Mouse (Mus musculus) limb, embryonic 14.5 days (tissue): Measurements from ENCODE around the gene Coa3. TPM values are rescaled to one million over a fixed set of nuclear protein-coding genes. Genes with fewer than 3 reads are reported as not detected.

Experiments used
- ATAC-seq: fragments of 200-750 bp; cut with Nextera tagmentation; 2 replicates; pipeline ENCODE4 v1.8.0; 2017; ENCODE audit warnings: low read depth, moderate number of reproducible peaks, moderate TSS enrichment; ENCODE audit not compliant: low FRiP score
- DNase-seq: peaks from one replicate; pipeline ENCODE4 v3.0.0-alpha.2; 2015; ENCODE audit warnings: low spot score
- H3K27ac ChIP-seq: fragments of 300-500 bp; sonication (generic); replicated peaks from 2 replicates; pipeline ENCODE4 v1.5.1; 2014; ENCODE audit warnings: low read depth, mild to moderate bottlenecking, low read length, moderate library complexity, mixed read lengths
- H3K27me3 ChIP-seq: fragments of 300-500 bp; sonication (generic); 2 replicates; pipeline ENCODE4 v1.6.1; 2014; ENCODE audit warnings: low read length, mixed read lengths; ENCODE audit not compliant: control insufficient read depth, insufficient read depth
- H3K36me3 ChIP-seq: fragments of 300-500 bp; sonication (generic); 2 replicates; pipeline ENCODE4 v1.6.1; 2014; ENCODE audit warnings: mild to moderate bottlenecking, low read length, moderate library complexity, mixed read lengths; ENCODE audit not compliant: control insufficient read depth, insufficient read depth
- H3K4me1 ChIP-seq: fragments of 300-500 bp; sonication (generic); 2 replicates; pipeline ENCODE4 v1.6.1; 2014; ENCODE audit warnings: antibody characterized with exemption, low read length, mixed read lengths; ENCODE audit not compliant: control insufficient read depth, insufficient read depth
- H3K4me2 ChIP-seq: fragments of 300-500 bp; sonication (generic); replicated peaks from 2 replicates; pipeline ENCODE4 v1.6.1; 2014; ENCODE audit warnings: low read depth, mild to moderate bottlenecking, low read length, moderate library complexity; ENCODE audit not compliant: severe bottlenecking
- H3K4me3 ChIP-seq: fragments of 300-500 bp; sonication (generic); replicated peaks from 2 replicates; pipeline ENCODE4 v1.5.1; 2014; ENCODE audit warnings: low read length
- H3K9ac ChIP-seq: fragments of 300-500 bp; sonication (generic); 2 replicates; pipeline ENCODE4 v1.6.1; 2014; ENCODE audit warnings: mild to moderate bottlenecking, low read depth, low read length, moderate library complexity; ENCODE audit not compliant: severe bottlenecking
- H3K9me3 ChIP-seq: fragments of 300-500 bp; sonication (generic); 2 replicates; pipeline ENCODE4 v1.6.1; 2016; ENCODE audit warnings: low read length; ENCODE audit not compliant: control insufficient read depth
- POLR2A ChIP-seq: fragments of 200-500 bp; IDR thresholded peaks from 2 replicates; pipeline ENCODE4 v1.8.0; 2012; ENCODE audit warnings: inconsistent platforms, mild to moderate bottlenecking, moderate library complexity, borderline replicate concordance; ENCODE audit not compliant: insufficient read depth, insufficient read length; ENCODE audit errors: extremely low read depth
- WGBS: fragments of 180-500 bp; shearing (Covaris S2); extraction: QIAGEN DNeasy Blood & Tissue Kit; methylation state at CpG from one replicate; pipeline ENCODE4 v1.1.7; 2014; 5-methylcytosine and 5-hydroxymethylcytosine counted together
- polyA plus RNA-seq, 2 experiments: library from polyadenylated mRNA; depleted of rRNA in 1 of 2; stranded (reverse) in 1 of 2; unstranded in 1 of 2; fragments of >200 nt; fragmentation: Nextera tagmentation in 1 of 2; extraction: Ambion mirVana in 1 of 2; gene quantifications; 2 replicates each; pipeline versions ENCODE4 v1.2.1 to v1.2.3; 2012 to 2014

Gene Coa3
- polyA plus RNA-seq, 2 experiments = 182 to 183 TPM

DNA sequence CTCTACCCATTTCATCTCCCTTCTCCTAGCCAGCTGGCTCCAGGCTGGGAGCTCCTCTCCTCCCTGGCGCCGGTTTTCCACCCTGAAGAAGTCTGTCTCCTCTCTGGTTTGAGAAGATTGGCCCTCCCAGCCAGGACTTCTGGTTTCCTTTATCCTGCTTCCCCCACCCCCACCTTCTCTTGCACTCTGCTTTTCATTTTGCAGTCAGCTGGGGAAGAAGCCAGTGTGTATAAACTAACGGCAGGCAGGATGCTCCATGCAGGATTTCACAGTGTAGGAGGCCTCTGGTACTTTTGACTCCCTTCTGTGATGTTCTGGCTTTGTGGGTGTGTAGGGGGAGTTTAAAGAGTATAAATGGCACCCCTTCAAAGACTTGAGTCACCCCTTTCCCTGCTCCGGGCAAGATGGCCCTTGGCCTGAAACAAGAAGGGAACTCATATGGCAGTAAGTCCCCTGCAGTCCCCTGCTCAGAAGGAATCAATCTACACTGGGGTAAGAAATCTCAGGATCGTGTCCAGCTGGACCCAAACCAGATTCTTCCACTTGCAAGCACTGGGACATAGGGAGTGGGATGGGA, 40.8 kb downstream of the Coa3 start:
- H3K36me3 ChIP-seq = no peaks in the 10 kb centered on the region

DNA sequence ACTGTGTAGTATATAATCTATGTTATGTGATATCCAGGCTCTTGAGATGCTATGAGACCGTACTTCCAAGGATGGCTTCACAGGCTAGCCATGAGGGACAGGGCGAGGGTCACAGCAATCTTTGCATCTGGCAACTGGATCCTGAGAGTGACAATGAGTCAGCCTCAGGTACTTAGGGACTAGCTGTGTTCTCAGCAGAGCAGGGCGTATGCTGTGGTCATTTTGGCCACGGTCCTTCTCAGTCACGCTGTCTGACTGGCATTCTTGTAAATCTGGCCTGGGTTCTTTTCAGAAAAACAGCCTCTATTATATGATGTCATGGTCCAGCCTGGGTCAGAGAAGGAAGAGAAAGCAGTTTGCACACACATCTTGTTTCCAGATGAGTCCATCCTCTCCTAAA, 42.1 kb downstream of the Coa3 start:
- Histone ChIP-seq H3K9ac (no peak overlapping the region), H3K4me2 (no peak overlapping the region), H3K4me3 (no peak overlapping the region), H3K9me3 (no peaks in the 10 kb centered on the region), H3K27ac (no peak overlapping the region), H3K27me3 (no peaks in the 10 kb centered on the region), H3K36me3 (no peaks in the 10 kb centered on the region), H3K4me1 (peaks cover 8% of the 10 kb centered on the region)
- ATAC-seq = no peak
- DNase-seq = no peak
- TF ChIP-seq POLR2A = no peak
- 91% methylated on average over 5 of the region's 5 CpGs for WGBS

More for the DNA sequence above, 40.8 kb downstream of the Coa3 start:
- WGBS = 23% methylated on average over 5 of the region's 5 CpGs
- H3K27me3 ChIP-seq = no peaks in the 10 kb centered on the region
- no peaks in the 10 kb centered on the region for H3K4me1 ChIP-seq
- DNase-seq = peak; percentile 50
- no peaks in the 10 kb centered on the region for H3K9me3 ChIP-seq
- H3K4me2 ChIP-seq = no peak overlapping the region
- TF ChIP-seq POLR2A = no peak
- H3K4me3 ChIP-seq = no peak overlapping the region
- no peak; the same call in 1 of the 2 replicates for ATAC-seq
- peak overlapping the region; percentile 45 for H3K27ac ChIP-seq
- no peak overlapping the region for H3K9ac ChIP-seq

DNA sequence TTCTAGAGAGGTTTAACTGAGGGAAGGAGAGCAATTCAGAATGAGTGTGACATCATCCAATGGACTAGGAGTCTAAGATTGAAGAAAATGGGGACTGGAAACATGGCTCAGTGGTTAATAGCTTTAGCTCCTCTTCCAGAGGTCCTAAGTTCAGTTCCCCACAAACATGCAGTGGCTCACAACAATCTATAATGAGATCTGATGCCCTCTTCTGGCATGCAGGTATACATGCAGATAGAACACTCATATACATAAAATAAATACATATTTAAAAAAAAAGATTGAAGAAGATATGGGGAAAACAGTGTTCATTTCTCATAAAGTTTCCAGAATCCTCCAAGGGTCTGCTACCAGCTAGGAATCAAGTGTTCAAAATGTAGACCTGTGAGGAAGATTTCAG, 43.5 kb downstream of the Coa3 start:
- Histone ChIP-seq H3K36me3 (no peaks in the 10 kb centered on the region), H3K9me3 (no peaks in the 10 kb centered on the region), H3K4me2 (no peak overlapping the region), H3K4me1 (peaks cover 21% of the 10 kb centered on the region), H3K27ac (no peak overlapping the region), H3K4me3 (no peak overlapping the region), H3K9ac (no peak overlapping the region), H3K27me3 (no peaks in the 10 kb centered on the region)
- ATAC-seq = no peak
- DNase-seq = no peak
- no peak for TF ChIP-seq POLR2A

GRCm38 (mm10) chr11:101234124-101234523, 44.8 kb downstream of the Coa3 start:
- Histone ChIP-seq H3K9me3 (no peaks in the 10 kb centered on the region), H3K36me3 (no peaks in the 10 kb centered on the region), H3K4me1 (peaks cover 29% of the 10 kb centered on the region), H3K4me2 (no peak overlapping the region), H3K4me3 (no peak overlapping the region), H3K9ac (no peak overlapping the region), H3K27ac (no peak overlapping the region), H3K27me3 (no peaks in the 10 kb centered on the region)
- no peak for ATAC-seq
- no peak for DNase-seq
- no peak for TF ChIP-seq POLR2A

- no peak for ATAC-seq
- Histone ChIP-seq H3K4me2 (no peak overlapping the region), H3K9ac (no peak overlapping the region), H3K9me3 (no peaks in the 10 kb centered on the region), H3K27ac (no peak overlapping the region), H3K4me3 (no peak overlapping the region), H3K36me3 (no peaks in the 10 kb centered on the region), H3K27me3 (no peaks in the 10 kb centered on the region), H3K4me1 (peaks cover 29% of the 10 kb centered on the region)
- no peak for DNase-seq
- 90% methylated on average over 1 of the region's 1 CpGs for WGBS
- TF ChIP-seq POLR2A = no peak
Observed at GRCm38 (mm10) chr11:101233240-101233639, 45.7 kb downstream of the Coa3 start.
